Mouse (Mus musculus): Measurements from ENCODE around the gene Smim1. TPM values are rescaled to one million over a fixed set of nuclear protein-coding genes. Genes with fewer than 3 reads are reported as not detected.

The Smim1 gene
- polyA plus RNA-seq (2012; rRNA removed; ENCODE audit: low replicate concordance): 114 and 165 TPM in 2 replicates

GRCm38 (mm10) chr4:154025641-154026440, at the start of gene Smim1:
Gene Smim1 (minus strand): TSS chr4:154026230.

DNA sequence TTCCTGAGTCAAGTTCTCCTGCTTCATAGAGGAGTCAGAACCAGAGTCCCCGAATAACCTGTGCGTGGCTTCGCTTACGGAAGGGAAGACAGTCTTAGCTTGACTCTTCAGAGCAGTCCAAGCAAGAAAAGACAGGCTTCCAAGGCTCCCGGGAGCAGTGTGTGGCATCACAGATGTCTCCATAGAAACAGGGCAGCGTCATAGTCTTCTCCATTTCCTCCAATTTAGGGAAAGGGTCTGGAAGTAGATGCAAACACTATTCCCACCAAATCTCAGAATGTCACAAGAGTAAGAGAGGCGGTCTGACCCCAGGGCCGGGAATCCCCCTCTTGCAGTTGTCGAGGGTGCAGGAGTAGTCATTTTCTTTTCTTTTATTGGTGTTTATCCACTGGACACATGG, 16.5 kb upstream of the Smim1 start, which contains the start of gene Ccdc27:
Gene Ccdc27 (minus strand): TSS at position 101 of the 400 bp plus-strand sequence.

DNA sequence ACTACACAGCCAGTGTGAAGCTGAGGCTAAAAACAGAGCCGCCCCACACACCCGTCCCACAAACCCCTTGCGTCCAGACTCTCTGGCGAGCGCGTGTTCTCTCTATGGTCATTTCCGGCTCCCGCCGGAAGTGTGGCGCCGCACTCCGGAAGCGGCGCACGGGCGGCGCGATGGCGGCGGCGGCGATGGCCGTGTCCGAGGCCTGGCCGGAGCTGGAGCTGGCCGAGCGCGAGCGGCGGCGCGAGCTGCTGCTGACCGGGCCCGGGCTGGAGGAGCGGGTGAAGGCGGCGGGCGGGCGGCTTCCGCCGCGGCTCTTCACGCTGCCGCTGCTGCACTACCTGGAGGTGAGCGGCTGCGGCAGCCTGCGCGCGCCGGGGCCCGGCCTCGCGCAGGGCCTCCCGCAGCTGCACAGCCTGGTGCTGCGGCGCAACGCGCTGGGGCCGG, 14.4 kb downstream of the Smim1 start, which contains the start of gene Lrrc47:
Gene Lrrc47 (plus strand): TSS at position 86 of the 444 bp plus-strand sequence.

GRCm38 (mm10) chr4:153974431-153975291, 51.4 kb downstream of the Smim1 start, which contains the start of the genes Dffb and Cep104:
Gene Dffb (minus strand): TSS chr4:153975126.
Gene Cep104 (plus strand): TSS chr4:153975194.

Other genes starting within 250 kb of the Smim1 start
- 27.7 and 39.4 TPM in 2 replicates for gene A430005L14Rik, start 69.0 kb downstream of the Smim1 start, polyA plus RNA-seq (2012; rRNA removed; ENCODE audit: low replicate concordance)
- 8.2 and 15.1 TPM in 2 replicates for gene Dffb, start 51.1 kb downstream of the Smim1 start, polyA plus RNA-seq (2012; rRNA removed; ENCODE audit: low replicate concordance)
- 16.2 and 18.6 TPM in 2 replicates for gene Cep104, start 51.0 kb downstream of the Smim1 start, polyA plus RNA-seq (2012; rRNA removed; ENCODE audit: low replicate concordance)
- 31.1 and 53.7 TPM in 2 replicates for gene Lrrc47, start 14.5 kb downstream of the Smim1 start, polyA plus RNA-seq (2012; rRNA removed; ENCODE audit: low replicate concordance)
- gene Ccdc27, start 16.4 kb upstream of the Smim1 start, polyA plus RNA-seq (2012; rRNA removed; ENCODE audit: low replicate concordance): not detected in 2 replicates
- 0.06 TPM in 1 of 2 replicates, not detected in the other for gene Trp73, start 114.0 kb upstream of the Smim1 start, polyA plus RNA-seq (2012; rRNA removed; ENCODE audit: low replicate concordance)
- 17.3 and 27.8 TPM in 2 replicates for gene Wrap73, start 116.1 kb upstream of the Smim1 start, polyA plus RNA-seq (2012; rRNA removed; ENCODE audit: low replicate concordance)
- gene Tprgl, start 134.4 kb upstream of the Smim1 start, polyA plus RNA-seq (2012; rRNA removed; ENCODE audit: low replicate concordance): 173 and 225 TPM in 2 replicates
- 6.0 and 7.7 TPM in 2 replicates for gene Megf6, start 144.5 kb upstream of the Smim1 start, polyA plus RNA-seq (2012; rRNA removed; ENCODE audit: low replicate concordance)

Data from subcutaneous adipose tissue, adult 2 months (tissue).